Mouse (Mus musculus): ENCODE results near the gene Apol9b. TPM values are rescaled to one million over a fixed set of nuclear protein-coding genes. Genes with fewer than 3 reads are reported as not detected.

Gene Apol9b
- polyA plus RNA-seq, 1 experiment from 2014 or later, result 0.17 TPM

DNA sequence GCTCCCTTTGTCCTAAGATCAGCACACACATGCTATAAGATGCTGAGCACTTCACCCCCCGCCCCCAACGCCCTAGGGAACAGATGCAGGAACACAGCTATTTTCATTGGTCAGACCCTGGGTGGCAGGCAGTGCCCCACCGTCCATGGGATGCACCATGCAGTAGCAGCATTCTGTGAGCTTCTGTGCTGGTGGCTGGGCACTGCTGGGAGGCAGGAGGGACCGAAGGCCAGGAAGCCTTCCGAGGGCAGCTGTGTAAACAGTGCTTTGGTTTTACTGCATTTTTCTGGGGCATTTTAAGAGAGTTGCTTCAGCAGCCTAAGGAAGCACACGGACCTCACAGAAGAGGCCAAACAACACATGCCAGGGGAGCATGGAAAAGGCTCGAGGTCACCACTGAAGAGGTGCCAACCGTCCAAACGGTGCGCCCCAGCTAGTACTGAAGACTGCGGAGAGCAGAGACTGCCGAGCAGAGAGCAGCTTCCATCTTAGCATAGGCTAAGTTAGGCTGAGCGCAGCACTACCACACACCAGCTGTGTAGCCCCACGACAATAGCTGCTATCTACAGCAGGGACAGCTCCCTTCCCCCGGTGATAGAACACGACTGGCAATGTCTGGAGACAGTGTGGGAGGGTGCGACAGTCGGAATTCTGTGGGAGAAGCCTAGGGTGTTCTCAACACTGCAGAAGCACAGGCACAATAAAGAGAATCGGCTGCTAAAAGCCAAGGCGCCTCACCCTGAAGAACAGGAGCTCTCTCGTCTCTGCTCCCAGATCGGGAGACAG is 55.4 kb downstream of the Apol9b start:
- Histone ChIP-seq H3K9ac (ENCODE audit: low read length) (no peak overlapping the region), H3K27me3 (ENCODE audit: control insufficient read depth, insufficient read depth, low read length) (no peaks in the 10 kb centered on the region), H3K9me3 (replicated peaks; ENCODE audit: control insufficient read depth, low read length) (no peaks in the 10 kb centered on the region), H3K27ac (ENCODE audit: low read length) (no peak overlapping the region), H3K4me2 (ENCODE audit: low read depth, low read length) (no peak overlapping the region), H3K4me3 (ENCODE audit: low read length) (no peak overlapping the region), H3K36me3 (ENCODE audit: control insufficient read depth, insufficient read depth) (peaks cover 91% of the 10 kb centered on the region), H3K4me1 (ENCODE audit: control insufficient read depth, insufficient read depth, low read length) (no peaks in the 10 kb centered on the region)
- no peak for ATAC-seq (replicated peaks; ENCODE audit: extremely low read depth, insufficient read depth, low FRiP score)
- WGBS, result 70% methylated on average over 22 of the region's 22 CpGs

DNA sequence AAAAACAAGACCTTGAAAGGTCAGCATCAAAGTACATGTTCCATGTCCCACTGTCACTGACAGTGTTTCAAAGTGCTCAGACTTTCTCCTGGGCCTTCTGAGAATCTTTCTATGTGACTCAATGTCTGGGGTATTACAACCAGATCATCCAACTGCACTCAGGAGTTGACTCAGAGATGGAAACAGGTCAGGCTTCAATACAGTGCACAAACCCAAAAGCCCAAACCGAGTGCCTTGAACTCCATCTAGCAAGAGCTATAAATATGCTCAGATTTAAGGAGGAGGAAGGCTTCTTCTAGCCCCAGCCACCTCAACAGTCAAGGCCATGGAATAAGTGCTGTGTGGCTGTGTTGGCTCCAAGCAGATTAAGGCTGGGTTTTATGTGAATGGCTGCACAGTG is 57.0 kb downstream of the Apol9b start:
- 42% methylated on average over 1 of the region's 1 CpGs for WGBS
- no peak for ATAC-seq (replicated peaks; ENCODE audit: extremely low read depth, insufficient read depth, low FRiP score)

More for the DNA sequence above, 57.0 kb downstream of the Apol9b start:
- H3K36me3 ChIP-seq (ENCODE audit: control insufficient read depth, insufficient read depth), result peaks cover 94% of the 10 kb centered on the region
- H3K27ac ChIP-seq (ENCODE audit: low read length), result no peak overlapping the region
- H3K4me3 ChIP-seq (ENCODE audit: low read length), result no peak overlapping the region
- no peak overlapping the region for H3K9ac ChIP-seq (ENCODE audit: low read length)
- H3K9me3 ChIP-seq (replicated peaks; ENCODE audit: control insufficient read depth, low read length), result no peaks in the 10 kb centered on the region
- no peaks in the 10 kb centered on the region for H3K4me1 ChIP-seq (ENCODE audit: control insufficient read depth, insufficient read depth, low read length)
- no peak overlapping the region for H3K4me2 ChIP-seq (ENCODE audit: low read depth, low read length)
- no peaks in the 10 kb centered on the region for H3K27me3 ChIP-seq (ENCODE audit: control insufficient read depth, insufficient read depth, low read length)

Other genes with a start within 250 kb of the Apol9b start
- not detected in 2 replicates for gene Apol11a, start 220.8 kb upstream of the Apol9b start, polyA plus RNA-seq (2015; fragmentation: Nextera tagmentation; extraction: Ambion mirVana)
- 0.10 and 0.21 TPM in 2 replicates for gene Apol7c, start 195.7 kb upstream of the Apol9b start, polyA plus RNA-seq (2015; fragmentation: Nextera tagmentation; extraction: Ambion mirVana)
- gene 1700025B11Rik, start 167.1 kb upstream of the Apol9b start, polyA plus RNA-seq (2015; fragmentation: Nextera tagmentation; extraction: Ambion mirVana), result not detected in 2 replicates
- 0.09 and 0.16 TPM in 2 replicates for gene Apol10b, start 132.9 kb upstream of the Apol9b start, polyA plus RNA-seq (2015; fragmentation: Nextera tagmentation; extraction: Ambion mirVana)
- gene Gm36245, start 129.8 kb upstream of the Apol9b start, polyA plus RNA-seq (2015; fragmentation: Nextera tagmentation; extraction: Ambion mirVana), result not detected in 2 replicates
- gene Apol11b, start 85.8 kb upstream of the Apol9b start, polyA plus RNA-seq (2015; fragmentation: Nextera tagmentation; extraction: Ambion mirVana), result 0.25 and 0.33 TPM in 2 replicates
- 0.11 and 0.29 TPM in 2 replicates for gene Apol7e, start 30.2 kb upstream of the Apol9b start, polyA plus RNA-seq (2015; fragmentation: Nextera tagmentation; extraction: Ambion mirVana)
- 0.05 TPM in 1 of 2 replicates, not detected in the other for gene Apol8, start 28.0 kb downstream of the Apol9b start, polyA plus RNA-seq (2015; fragmentation: Nextera tagmentation; extraction: Ambion mirVana)
- gene Myh9, start 113.1 kb downstream of the Apol9b start, polyA plus RNA-seq (2015; fragmentation: Nextera tagmentation; extraction: Ambion mirVana), result 22.8 and 29.7 TPM in 2 replicates
- 321 and 325 TPM in 2 replicates for gene Txn2, start 200.0 kb downstream of the Apol9b start, polyA plus RNA-seq (2015; fragmentation: Nextera tagmentation; extraction: Ambion mirVana)
- 0.76 and 1.0 TPM in 2 replicates for gene Foxred2, start 227.7 kb downstream of the Apol9b start, polyA plus RNA-seq (2015; fragmentation: Nextera tagmentation; extraction: Ambion mirVana)
- 124 and 125 TPM in 2 replicates for gene Eif3d, start 241.8 kb downstream of the Apol9b start, polyA plus RNA-seq (2015; fragmentation: Nextera tagmentation; extraction: Ambion mirVana)